Mouse (Mus musculus) midbrain, embryonic 13.5 days (tissue): ENCODE data around the gene Tex19.1. TPM values are rescaled to one million over a fixed set of nuclear protein-coding genes. Genes with fewer than 3 reads are reported as not detected.

Source experiments
- ATAC-seq: fragments of 200-750 bp; cut with Nextera tagmentation; 2 replicates; pipeline ENCODE4 v1.8.0; 2017; ENCODE audit warnings: mild to moderate bottlenecking, moderate TSS enrichment, moderate library complexity
- H3K27ac ChIP-seq: fragments of 300-500 bp; sonication (generic); 2 replicates; pipeline ENCODE4 v1.5.1; 2015; ENCODE audit warnings: inconsistent platforms, mild to moderate bottlenecking, moderate library complexity
- H3K27me3 ChIP-seq: fragments of 300-500 bp; sonication (generic); 2 replicates; pipeline ENCODE4 v1.6.1; 2015; ENCODE audit warnings: mild to moderate bottlenecking, inconsistent platforms
- H3K36me3 ChIP-seq: fragments of 300-500 bp; sonication (generic); 2 replicates; pipeline ENCODE4 v1.6.1; 2015; ENCODE audit warnings: mild to moderate bottlenecking, inconsistent platforms
- H3K4me1 ChIP-seq: fragments of 300-500 bp; sonication (generic); replicated peaks from 2 replicates; pipeline ENCODE4 v1.6.1; 2015; ENCODE audit warnings: inconsistent platforms
- H3K4me2 ChIP-seq: fragments of 300-500 bp; sonication (generic); replicated peaks from 2 replicates; pipeline ENCODE4 v1.6.1; 2015; ENCODE audit warnings: moderate library complexity, mild to moderate bottlenecking, inconsistent platforms
- H3K4me3 ChIP-seq: fragments of 300-500 bp; sonication (generic); replicated peaks from 2 replicates; pipeline ENCODE4 v1.5.1; 2015; ENCODE audit warnings: mild to moderate bottlenecking, inconsistent platforms
- H3K9ac ChIP-seq: fragments of 300-500 bp; sonication (generic); replicated peaks from 2 replicates; pipeline ENCODE4 v1.6.1; 2015; ENCODE audit warnings: mild to moderate bottlenecking, inconsistent platforms
- H3K9me3 ChIP-seq: fragments of 300-500 bp; sonication (generic); 2 replicates; pipeline ENCODE4 v1.6.1; 2016; ENCODE audit warnings: mild to moderate bottlenecking, inconsistent platforms
- WGBS: fragments of 180-500 bp; shearing (Covaris S2); methylation state at CpG from one replicate; pipeline ENCODE4 v1.1.7; 2015; 5-methylcytosine and 5-hydroxymethylcytosine counted together
- polyA plus RNA-seq: library from polyadenylated mRNA; unstranded; fragments of >200 nt; fragmentation: Nextera tagmentation; extraction: Ambion mirVana; gene quantifications from 2 replicates; pipeline ENCODE4 v1.2.1, GENCODE M21; 2015

Gene Tex19.1
- polyA plus RNA-seq, 1 experiment from 2014 or later = not detected

- peaks cover 35% of the 10 kb centered on the region for H3K27me3 ChIP-seq
- H3K4me2 ChIP-seq = no peak overlapping the region
- no peak overlapping the region for H3K27ac ChIP-seq
- ATAC-seq = no peak
- H3K9me3 ChIP-seq = no peaks in the 10 kb centered on the region
- 12% methylated on average over 4 of the region's 4 CpGs for WGBS
- H3K4me3 ChIP-seq = no peak overlapping the region
- no peaks in the 10 kb centered on the region for H3K36me3 ChIP-seq
- H3K9ac ChIP-seq = no peak overlapping the region
- peaks cover 20% of the 10 kb centered on the region for H3K4me1 ChIP-seq
These were observed 8.3 kb downstream of the Tex19.1 start for GRCm38 (mm10) chr11:121154203-121154602.

- peak overlapping the region; percentile 53 for H3K9ac ChIP-seq
- under 1% methylated on average over 45 of the region's 45 CpGs for WGBS
- peaks cover 35% of the 10 kb centered on the region for H3K27me3 ChIP-seq
- no peaks in the 10 kb centered on the region for H3K9me3 ChIP-seq
- peak; percentile 34 for ATAC-seq
- no peak overlapping the region for H3K27ac ChIP-seq
- peaks cover 20% of the 10 kb centered on the region for H3K4me1 ChIP-seq
- H3K36me3 ChIP-seq = no peaks in the 10 kb centered on the region
- H3K4me3 ChIP-seq = peak overlapping the region; percentile 46
- peak overlapping the region; percentile 76 for H3K4me2 ChIP-seq
These were observed 10.5 kb downstream of the Tex19.1 start for GRCm38 (mm10) chr11:121156411-121156891.

GRCm38 (mm10) chr11:121159971-121160370 lies 14.0 kb downstream of the Tex19.1 start, which contains the start of gene Uts2r:
Uts2r (plus strand) TSS chr11:121160271.
- Histone ChIP-seq H3K27me3 (peaks cover 33% of the 10 kb centered on the region), H3K9ac (no peak within 1 kb of the TSS), H3K36me3 (no peaks in the 10 kb centered on the region), H3K4me3 (no peak within 1 kb of the TSS), H3K4me2 (no peak within 1 kb of the TSS), H3K4me1 (peaks cover 10% of the 10 kb centered on the region), H3K27ac (no peak within 1 kb of the TSS), H3K9me3 (no peaks in the 10 kb centered on the region)
- 87% methylated on average over 5 of the region's 5 CpGs for WGBS
- ATAC-seq = no peak

GRCm38 (mm10) chr11:121160636-121161346 lies 14.8 kb downstream of the Tex19.1 start:
- Histone ChIP-seq H3K4me3 (no peak overlapping the region), H3K36me3 (no peaks in the 10 kb centered on the region), H3K9me3 (no peaks in the 10 kb centered on the region), H3K4me2 (no peak overlapping the region), H3K27ac (no peak overlapping the region), H3K9ac (no peak overlapping the region), H3K27me3 (peaks cover 25% of the 10 kb centered on the region), H3K4me1 (peaks cover 10% of the 10 kb centered on the region)
- no peak for ATAC-seq
- 93% methylated on average over 26 of the region's 26 CpGs for WGBS

GRCm38 (mm10) chr11:121163751-121164150 lies 17.8 kb downstream of the Tex19.1 start:
- H3K9me3 ChIP-seq = no peaks in the 10 kb centered on the region
- H3K27me3 ChIP-seq = no peaks in the 10 kb centered on the region
- no peak overlapping the region for H3K9ac ChIP-seq
- no peaks in the 10 kb centered on the region for H3K4me1 ChIP-seq
- H3K4me3 ChIP-seq = no peak overlapping the region
- ATAC-seq = no peak
- 89% methylated on average over 4 of the region's 4 CpGs for WGBS
- H3K36me3 ChIP-seq = no peaks in the 10 kb centered on the region
- H3K4me2 ChIP-seq = no peak overlapping the region
- no peak overlapping the region for H3K27ac ChIP-seq

GRCm38 (mm10) chr11:121173203-121173602 lies 27.3 kb downstream of the Tex19.1 start:
- Histone ChIP-seq H3K4me3 (no peak overlapping the region), H3K36me3 (no peaks in the 10 kb centered on the region), H3K9me3 (no peaks in the 10 kb centered on the region), H3K27me3 (no peaks in the 10 kb centered on the region), H3K9ac (no peak overlapping the region), H3K27ac (no peak overlapping the region), H3K4me1 (peaks cover 13% of the 10 kb centered on the region), H3K4me2 (no peak overlapping the region)
- WGBS = 74% methylated on average over 5 of the region's 5 CpGs
- ATAC-seq = no peak

- ATAC-seq = 0 out of 2 replicates have a peak, but pooled peaks have one; percentile 18
- Histone ChIP-seq H3K27me3 (no peaks in the 10 kb centered on the region), H3K9me3 (no peaks in the 10 kb centered on the region)
These were observed 28.3 kb downstream of the Tex19.1 start for GRCm38 (mm10) chr11:121174234-121174633.

GRCm38 (mm10) chr11:121176285-121177270 lies 30.6 kb downstream of the Tex19.1 start:
- Histone ChIP-seq H3K36me3 (peaks cover 13% of the 10 kb centered on the region; the same call in 1 of the 2 replicates), H3K4me1 (peaks cover 13% of the 10 kb centered on the region), H3K9me3 (no peaks in the 10 kb centered on the region), H3K4me3 (no peak overlapping the region), H3K9ac (peak overlapping the region; percentile 32; the same call in 1 of the 2 replicates), H3K4me2 (no peak overlapping the region), H3K27me3 (no peaks in the 10 kb centered on the region), H3K27ac (no peak overlapping the region)
- 58% methylated on average over 12 of the region's 12 CpGs for WGBS
- peak; percentile 43; the same call in 1 of the 2 replicates for ATAC-seq

More at GRCm38 (mm10) chr11:121174234-121174633, 28.3 kb downstream of the Tex19.1 start:
- H3K27ac ChIP-seq = no peak overlapping the region
- H3K4me1 ChIP-seq = peaks cover 13% of the 10 kb centered on the region
- WGBS = 41% methylated on average over 3 of the region's 3 CpGs
- no peaks in the 10 kb centered on the region for H3K36me3 ChIP-seq
- H3K9ac ChIP-seq = no peak overlapping the region
- H3K4me2 ChIP-seq = no peak overlapping the region
- H3K4me3 ChIP-seq = no peak overlapping the region

GRCm38 (mm10) chr11:121189681-121190080 lies 43.7 kb downstream of the Tex19.1 start:
- H3K9ac ChIP-seq = no peak overlapping the region
- H3K4me3 ChIP-seq = no peak overlapping the region
- H3K4me1 ChIP-seq = no peaks in the 10 kb centered on the region
- WGBS = 92% methylated on average over 3 of the region's 3 CpGs
- no peak for ATAC-seq
- no peaks in the 10 kb centered on the region for H3K27me3 ChIP-seq
- H3K36me3 ChIP-seq = peaks cover 15% of the 10 kb centered on the region; the same call in 1 of the 2 replicates
- H3K27ac ChIP-seq = no peak overlapping the region
- H3K4me2 ChIP-seq = no peak overlapping the region
- no peaks in the 10 kb centered on the region for H3K9me3 ChIP-seq

- H3K4me3 ChIP-seq = no peak overlapping the region
- H3K4me1 ChIP-seq = no peaks in the 10 kb centered on the region
- no peaks in the 10 kb centered on the region for H3K9me3 ChIP-seq
- no peak for ATAC-seq
- 83% methylated on average over 2 of the region's 2 CpGs for WGBS
- H3K27me3 ChIP-seq = no peaks in the 10 kb centered on the region
- H3K36me3 ChIP-seq = peaks cover 30% of the 10 kb centered on the region
- H3K9ac ChIP-seq = no peak overlapping the region
- no peak overlapping the region for H3K27ac ChIP-seq
- no peak overlapping the region for H3K4me2 ChIP-seq
These were observed 46.8 kb downstream of the Tex19.1 start for GRCm38 (mm10) chr11:121192742-121193141.

- H3K36me3 ChIP-seq = peaks cover 30% of the 10 kb centered on the region
- no peaks in the 10 kb centered on the region for H3K27me3 ChIP-seq
- no peak for ATAC-seq
- H3K4me1 ChIP-seq = no peaks in the 10 kb centered on the region
- H3K9ac ChIP-seq = no peak overlapping the region
- no peak overlapping the region for H3K27ac ChIP-seq
- H3K4me3 ChIP-seq = no peak overlapping the region
- WGBS = 78% methylated on average over 3 of the region's 3 CpGs
- H3K4me2 ChIP-seq = no peak overlapping the region
- no peaks in the 10 kb centered on the region for H3K9me3 ChIP-seq
These were observed 47.5 kb downstream of the Tex19.1 start for GRCm38 (mm10) chr11:121193415-121193814.
